Mouse (Mus musculus) midbrain, embryonic 15.5 days (tissue): ENCODE results near the gene Lgals8. TPM values are rescaled to one million over a fixed set of nuclear protein-coding genes. Genes with fewer than 3 reads are reported as not detected.
"Not testable (repeated sequence)": the region's sequence is repeated elsewhere in the genome, so short reads cannot be mapped to it uniquely, and the experiment has no call there.

Source experiments
- ATAC-seq: fragments of 200-750 bp; cut with Nextera tagmentation; replicated peaks from 2 replicates; pipeline ENCODE4 v1.8.0; 2017; ENCODE audit warnings: moderate TSS enrichment
- H3K27ac ChIP-seq: fragments of 300-500 bp; sonication (generic); 2 replicates; pipeline ENCODE4 v1.5.1; 2015; ENCODE audit warnings: mild to moderate bottlenecking, inconsistent platforms
- H3K27me3 ChIP-seq: fragments of 300-500 bp; sonication (generic); replicated peaks from 2 replicates; pipeline ENCODE4 v1.6.1; 2015; ENCODE audit warnings: inconsistent platforms
- H3K36me3 ChIP-seq: fragments of 300-500 bp; sonication (generic); replicated peaks from 2 replicates; pipeline ENCODE4 v1.6.1; 2015; ENCODE audit warnings: inconsistent platforms
- H3K4me1 ChIP-seq: fragments of 300-500 bp; sonication (generic); 2 replicates; pipeline ENCODE4 v1.6.1; 2015; ENCODE audit warnings: inconsistent platforms
- H3K4me2 ChIP-seq: fragments of 300-500 bp; sonication (generic); 2 replicates; pipeline ENCODE4 v1.6.1; 2015; ENCODE audit warnings: inconsistent platforms, mild to moderate bottlenecking, moderate library complexity
- H3K4me3 ChIP-seq: fragments of 300-500 bp; sonication (generic); 2 replicates; pipeline ENCODE4 v1.5.1; 2015; ENCODE audit warnings: mild to moderate bottlenecking, inconsistent platforms
- H3K9ac ChIP-seq: fragments of 300-500 bp; sonication (generic); 2 replicates; pipeline ENCODE4 v1.6.1; 2015; ENCODE audit warnings: mild to moderate bottlenecking, inconsistent platforms
- H3K9me3 ChIP-seq: fragments of 300-500 bp; sonication (generic); 2 replicates; pipeline ENCODE4 v1.6.1; 2016; ENCODE audit warnings: inconsistent platforms
- WGBS: fragments of 180-500 bp; shearing (Covaris S2); methylation state at CpG from one replicate; pipeline ENCODE4 v1.1.7; 2015; ENCODE audit warnings: mixed read lengths; 5-methylcytosine and 5-hydroxymethylcytosine counted together
- polyA plus RNA-seq: library from polyadenylated mRNA; unstranded; fragments of >200 nt; fragmentation: Nextera tagmentation; extraction: Ambion mirVana; gene quantifications from 2 replicates; pipeline ENCODE4 v1.2.1, GENCODE M21; 2015

Gene Lgals8
- polyA plus RNA-seq, 1 experiment from 2014 or later = 20.3 TPM

GRCm38 (mm10) chr13:12479802-12480201 is 15.1 kb upstream of the Lgals8 start:
- no peak for ATAC-seq
- no peak overlapping the region for H3K9ac ChIP-seq
- H3K27me3 ChIP-seq = no peaks in the 10 kb centered on the region
- H3K9me3 ChIP-seq = no peaks in the 10 kb centered on the region
- H3K4me3 ChIP-seq = no peak overlapping the region
- no peak overlapping the region for H3K27ac ChIP-seq
- 89% methylated on average over 6 of the region's 6 CpGs for WGBS
- no peak overlapping the region for H3K4me2 ChIP-seq
- H3K36me3 ChIP-seq = no peaks in the 10 kb centered on the region
- H3K4me1 ChIP-seq = no peaks in the 10 kb centered on the region

- Histone ChIP-seq H3K27ac (no peak overlapping the region), H3K9ac (no peak overlapping the region), H3K36me3 (no peaks in the 10 kb centered on the region), H3K4me2 (no peak overlapping the region), H3K4me1 (0 out of 2 replicates have a peak, but pooled peaks cover 3% of the 10 kb centered on the region), H3K27me3 (no peaks in the 10 kb centered on the region), H3K9me3 (no peaks in the 10 kb centered on the region), H3K4me3 (no peak overlapping the region)
- no peak for ATAC-seq
- 82% methylated on average over 15 of the region's 15 CpGs for WGBS
Observed at GRCm38 (mm10) chr13:12478301-12478700, 13.6 kb upstream of the Lgals8 start.

GRCm38 (mm10) chr13:12476886-12477285 is 12.1 kb upstream of the Lgals8 start:
- no peaks in the 10 kb centered on the region for H3K36me3 ChIP-seq
- no peaks in the 10 kb centered on the region for H3K27me3 ChIP-seq
- H3K4me2 ChIP-seq = no peak overlapping the region
- H3K4me1 ChIP-seq = 0 out of 2 replicates have a peak, but pooled peaks cover 3% of the 10 kb centered on the region
- WGBS = 88% methylated on average over 4 of the region's 4 CpGs
- no peak overlapping the region for H3K4me3 ChIP-seq
- no peaks in the 10 kb centered on the region for H3K9me3 ChIP-seq
- ATAC-seq = no peak
- no peak overlapping the region for H3K9ac ChIP-seq
- H3K27ac ChIP-seq = no peak overlapping the region

GRCm38 (mm10) chr13:12475239-12475638 is 10.5 kb upstream of the Lgals8 start:
- no peak overlapping the region for H3K4me3 ChIP-seq
- H3K27me3 ChIP-seq = no peaks in the 10 kb centered on the region
- no peaks in the 10 kb centered on the region for H3K9me3 ChIP-seq
- no peak overlapping the region for H3K4me2 ChIP-seq
- no peaks in the 10 kb centered on the region for H3K36me3 ChIP-seq
- WGBS = 95% methylated on average over 6 of the region's 6 CpGs
- 0 out of 2 replicates have a peak, but pooled peaks cover 3% of the 10 kb centered on the region for H3K4me1 ChIP-seq
- H3K9ac ChIP-seq = no peak overlapping the region
- ATAC-seq = no peak
- H3K27ac ChIP-seq = no peak overlapping the region

- H3K4me2 ChIP-seq = no peak overlapping the region
- ATAC-seq = peak; percentile 93
- H3K27ac ChIP-seq = no peak overlapping the region
- H3K9me3 ChIP-seq = no peaks in the 10 kb centered on the region
- H3K36me3 ChIP-seq = no peaks in the 10 kb centered on the region
- H3K9ac ChIP-seq = no peak overlapping the region
- no peak overlapping the region for H3K4me3 ChIP-seq
- H3K4me1 ChIP-seq = 0 out of 2 replicates have a peak, but pooled peaks cover 3% of the 10 kb centered on the region
- WGBS = 30% methylated on average over 8 of the region's 8 CpGs
- no peaks in the 10 kb centered on the region for H3K27me3 ChIP-seq
Observed at GRCm38 (mm10) chr13:12473724-12474378, 9.1 kb upstream of the Lgals8 start.

GRCm38 (mm10) chr13:12468488-12468887 is 3.7 kb upstream of the Lgals8 start:
- WGBS = 89% methylated on average over 1 of the region's 1 CpGs
- no peak overlapping the region for H3K4me2 ChIP-seq
- H3K4me3 ChIP-seq = no peak overlapping the region
- no peak for ATAC-seq
- no peaks in the 10 kb centered on the region for H3K36me3 ChIP-seq
- no peaks in the 10 kb centered on the region for H3K9me3 ChIP-seq
- H3K27me3 ChIP-seq = no peaks in the 10 kb centered on the region
- no peak overlapping the region for H3K9ac ChIP-seq
- H3K4me1 ChIP-seq = 0 out of 2 replicates have a peak, but pooled peaks cover under 1% of the 10 kb centered on the region
- H3K27ac ChIP-seq = no peak overlapping the region

- H3K9ac ChIP-seq, H3K36me3 ChIP-seq, H3K4me3 ChIP-seq, H3K27ac ChIP-seq, ATAC-seq, H3K4me2 ChIP-seq, H3K27me3 ChIP-seq, H3K9me3 ChIP-seq: not testable (repeated sequence)
- H3K4me1 ChIP-seq = peaks cover 16% of the 10 kb centered on the region
- 90% methylated on average over 6 of the region's 6 CpGs for WGBS
Observed at GRCm38 (mm10) chr13:12464159-12464558, 585 bp downstream of the Lgals8 start.

GRCm38 (mm10) chr13:12462623-12463022 is 2.1 kb downstream of the Lgals8 start:
- H3K4me2 ChIP-seq = no peak overlapping the region
- WGBS = 78% methylated on average over 4 of the region's 4 CpGs
- H3K9me3 ChIP-seq = no peaks in the 10 kb centered on the region
- H3K4me1 ChIP-seq = peaks cover 16% of the 10 kb centered on the region
- H3K27ac ChIP-seq = no peak overlapping the region
- no peak for ATAC-seq
- no peak overlapping the region for H3K4me3 ChIP-seq
- no peaks in the 10 kb centered on the region for H3K27me3 ChIP-seq
- H3K9ac ChIP-seq = no peak overlapping the region
- no peaks in the 10 kb centered on the region for H3K36me3 ChIP-seq

GRCm38 (mm10) chr13:12461730-12462119 is 3.0 kb downstream of the Lgals8 start:
- Histone ChIP-seq H3K9me3 (no peaks in the 10 kb centered on the region), H3K4me2 (peak overlapping the region; percentile 70), H3K27ac (peak overlapping the region; percentile 79), H3K4me1 (peaks cover 16% of the 10 kb centered on the region), H3K36me3 (no peaks in the 10 kb centered on the region), H3K4me3 (peak overlapping the region; percentile 74), H3K9ac (peak overlapping the region; percentile 67), H3K27me3 (no peaks in the 10 kb centered on the region)
- peak; percentile 64; the same call in 1 of the 2 replicates for ATAC-seq
- 4% methylated on average over 7 of the region's 7 CpGs for WGBS

GRCm38 (mm10) chr13:12460881-12461729 is 3.6 kb downstream of the Lgals8 start:
- no peaks in the 10 kb centered on the region for H3K27me3 ChIP-seq
- peak overlapping the region; percentile 74 for H3K4me3 ChIP-seq
- peak overlapping the region; percentile 70 for H3K4me2 ChIP-seq
- H3K9me3 ChIP-seq = no peaks in the 10 kb centered on the region
- H3K4me1 ChIP-seq = peaks cover 16% of the 10 kb centered on the region
- under 1% methylated on average over 59 of the region's 59 CpGs for WGBS
- H3K36me3 ChIP-seq = no peaks in the 10 kb centered on the region
- peak overlapping the region; percentile 79 for H3K27ac ChIP-seq
- ATAC-seq = peak; percentile 95
- peak overlapping the region; percentile 67 for H3K9ac ChIP-seq

GRCm38 (mm10) chr13:12460443-12460842 is 4.3 kb downstream of the Lgals8 start:
- peak overlapping the region; percentile 74 for H3K4me3 ChIP-seq
- H3K27me3 ChIP-seq = no peaks in the 10 kb centered on the region
- H3K27ac ChIP-seq = peak overlapping the region; percentile 79
- ATAC-seq = peak; percentile 7
- H3K9me3 ChIP-seq = no peaks in the 10 kb centered on the region
- 7% methylated on average over 8 of the region's 8 CpGs for WGBS
- peak overlapping the region; percentile 70 for H3K4me2 ChIP-seq
- peak overlapping the region; percentile 67 for H3K9ac ChIP-seq
- peaks cover 16% of the 10 kb centered on the region for H3K4me1 ChIP-seq
- H3K36me3 ChIP-seq = no peaks in the 10 kb centered on the region

GRCm38 (mm10) chr13:12456711-12457110 is 8.0 kb downstream of the Lgals8 start:
- Histone ChIP-seq H3K36me3 (no peaks in the 10 kb centered on the region), H3K9me3 (no peaks in the 10 kb centered on the region), H3K4me2 (no peak overlapping the region), H3K9ac (no peak overlapping the region), H3K27ac (no peak overlapping the region), H3K27me3 (no peaks in the 10 kb centered on the region), H3K4me3 (no peak overlapping the region), H3K4me1 (peaks cover 12% of the 10 kb centered on the region)
- WGBS = 77% methylated on average over 7 of the region's 7 CpGs
- no peak for ATAC-seq
